Mouse (Mus musculus) thymus, postnatal 36 days (tissue): ENCODE measurements around the gene Pard3.

Experiments used
- DNase-seq, 2 experiments: peaks; one replicate each; pipeline ENCODE4 v3.0.0; 2022; ENCODE audit warnings: mixed read lengths in 2 of 2

Gene Pard3

DNA sequence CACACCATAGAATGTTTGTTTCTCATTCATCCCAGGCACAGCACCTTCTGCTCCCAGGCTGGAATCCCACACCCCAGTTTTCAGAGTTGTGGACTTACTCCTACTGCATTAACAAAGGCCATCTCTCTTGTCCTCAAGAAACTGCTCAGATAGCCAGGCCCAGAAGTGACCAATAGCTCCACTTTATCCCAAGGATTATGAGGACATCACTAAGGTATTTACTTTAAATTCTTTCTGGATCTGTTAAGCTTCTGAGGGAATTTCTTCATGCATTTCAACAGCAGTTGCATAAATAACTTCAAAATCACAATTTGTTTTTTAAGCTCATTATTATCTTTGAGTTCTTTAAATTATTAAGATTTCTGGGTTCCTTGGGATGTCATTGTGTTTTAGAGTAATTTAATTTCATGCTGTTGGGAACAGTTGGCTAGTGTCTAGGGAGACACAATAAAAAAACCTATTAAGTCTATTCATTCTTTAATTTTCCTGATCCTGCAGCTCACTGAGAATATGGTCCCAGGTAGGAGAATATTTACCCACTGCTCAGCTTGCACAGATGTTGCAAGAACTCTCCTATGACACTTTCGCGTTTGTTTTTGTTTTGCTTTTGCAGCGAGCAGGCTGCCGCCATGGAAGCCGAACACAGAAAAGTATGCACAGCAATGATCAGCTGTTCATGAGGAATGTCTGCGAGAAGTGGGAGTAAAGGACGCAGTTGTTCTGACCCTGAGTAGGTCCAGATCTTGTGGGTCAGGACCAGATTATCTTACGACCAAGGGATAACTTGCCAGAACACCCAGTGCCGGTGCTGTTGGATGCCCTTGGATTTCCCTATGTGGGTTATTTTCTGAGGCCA, 574.8 kb downstream of the Pard3 start:
- no peak for DNase-seq

DNA sequence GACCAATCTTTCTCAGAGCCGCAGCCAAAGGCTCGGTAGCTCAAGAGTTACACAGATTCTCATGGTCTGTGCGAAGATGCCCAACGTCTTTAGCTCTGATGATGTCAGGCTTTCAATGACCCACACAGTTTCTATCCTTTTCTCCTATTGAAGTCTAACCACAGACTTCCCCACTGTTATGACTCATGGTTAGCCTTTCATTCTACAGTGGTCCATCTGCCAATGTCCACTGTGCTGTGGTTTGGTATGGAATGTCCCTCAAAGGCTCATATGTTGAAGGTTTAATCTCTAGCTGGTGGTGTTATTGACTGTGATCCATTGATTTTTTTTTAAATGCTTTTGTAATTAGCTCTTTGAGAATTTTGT, 575.4 kb downstream of the Pard3 start:
- no peak for DNase-seq

DNA sequence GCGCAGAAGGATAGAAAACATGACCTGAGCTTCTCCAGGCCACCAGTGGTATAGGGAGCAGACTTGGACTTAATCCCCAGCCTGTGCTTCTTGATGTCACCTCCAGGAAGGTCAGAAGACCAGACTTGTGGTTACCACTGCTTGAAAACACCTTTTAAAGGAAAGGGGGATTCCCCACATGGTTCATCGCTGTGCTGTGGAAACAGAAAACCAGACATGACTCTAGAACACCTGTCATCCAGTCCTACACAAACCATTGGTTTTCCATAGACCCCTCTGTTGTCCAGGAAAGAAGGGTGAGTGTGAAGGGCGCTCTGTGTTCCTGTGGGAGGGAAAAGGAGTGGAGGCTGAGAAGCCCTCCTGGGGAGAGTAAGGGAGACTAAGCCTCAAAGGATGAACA, 591.9 kb downstream of the Pard3 start:
- no peak for DNase-seq
